Comparison of ENCODE assay signal across 8 mouse cellular contexts in the genomic region with DNA sequence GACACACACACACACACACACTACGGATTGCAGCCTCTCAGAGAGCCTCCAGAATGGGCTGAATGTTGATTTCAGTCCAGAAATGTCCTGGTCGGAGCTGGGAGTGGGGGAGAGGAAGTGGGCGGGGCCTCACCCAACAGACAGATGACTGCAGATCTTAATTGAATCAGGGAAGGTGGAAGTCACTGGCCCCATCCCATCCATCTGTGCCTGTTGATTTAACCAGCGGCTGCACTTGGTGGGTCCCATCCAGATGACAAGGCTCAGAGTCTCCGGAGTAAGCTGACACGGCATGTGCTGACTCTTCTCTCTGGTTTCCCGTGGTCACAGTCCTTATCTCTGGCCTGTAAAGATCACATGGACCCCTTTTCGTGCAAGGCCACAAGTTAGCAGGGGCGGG. TPM values are rescaled to one million over a fixed set of nuclear protein-coding genes. Genes with fewer than 3 reads are reported as not detected.
A peak's percentile ranks its signal among the peaks of the same experiment; 100 is the strongest.
DNase-seq lines count a peak whose midpoint lies in the region; ATAC-seq and TF ChIP-seq lines count a peak whose summit lies in the region.

No protein-coding gene starts in this region.

- DNase-seq in neural tube, embryonic 10.5 days (ENCODE audit: extremely low spot score, low spot score), result peak; percentile 28
- DNase-seq in lung, postnatal 36 days, result peak; percentile 79
- peak; percentile 47 for DNase-seq in thymus, postnatal 0 days (ENCODE audit: low spot score)
- no peak for DNase-seq in layer of hippocampus, adult 9-11 months
- DNase-seq in cerebellum, adult 9-11 months, result no peak

- TF ChIP-seq POLR2A in embryonic fibroblast, embryonic 13.5 days (IDR thresholded peaks at IDR 0.05; ENCODE audit: low read depth, low read length), result peak; percentile 34; the same call in 1 of the 2 replicates

- H3K27ac ChIP-seq in neural tube, embryonic 15.5 days (replicated peaks), result no peak overlapping the region
- H3K27ac ChIP-seq in embryonic fibroblast, embryonic 13.5 days (ENCODE audit: insufficient read depth, low read length), result peak overlapping the region; percentile 72
- H3K27ac ChIP-seq in kidney, embryonic 15.5 days, result peak overlapping the region; percentile 68

- H3K27me3 ChIP-seq in neural tube, embryonic 15.5 days (replicated peaks), result no peaks in the 10 kb centered on the region
- H3K27me3 ChIP-seq in kidney, embryonic 15.5 days, result no peaks in the 10 kb centered on the region

- no peak overlapping the region for H3K9ac ChIP-seq in neural tube, embryonic 15.5 days (replicated peaks)
- no peak overlapping the region for H3K9ac ChIP-seq in kidney, embryonic 15.5 days

- no peaks in the 10 kb centered on the region for H3K36me3 ChIP-seq in neural tube, embryonic 15.5 days
- H3K36me3 ChIP-seq in kidney, embryonic 15.5 days, result no peaks in the 10 kb centered on the region

- no peak overlapping the region for H3K4me3 ChIP-seq in neural tube, embryonic 15.5 days (replicated peaks)
- H3K4me3 ChIP-seq in embryonic fibroblast, embryonic 13.5 days (ENCODE audit: insufficient read depth, low read length), result no peak overlapping the region
- H3K4me3 ChIP-seq in kidney, embryonic 15.5 days (replicated peaks), result peak overlapping the region; percentile 9; the same call in 1 of the 2 replicates

- no peak overlapping the region for H3K4me2 ChIP-seq in neural tube, embryonic 15.5 days
- H3K4me2 ChIP-seq in kidney, embryonic 15.5 days, result peak overlapping the region; percentile 43

- TF ChIP-seq CTCF in embryonic fibroblast, embryonic 13.5 days (IDR thresholded peaks at IDR 0.05; ENCODE audit: borderline replicate concordance, insufficient read depth, low read length), result no peak

- peaks cover 8% of the 10 kb centered on the region for H3K4me1 ChIP-seq in neural tube, embryonic 15.5 days
- H3K4me1 ChIP-seq in embryonic fibroblast, embryonic 13.5 days (ENCODE audit: control insufficient read depth, insufficient read depth, low read length), result peaks cover 20% of the 10 kb centered on the region
- peaks cover 48% of the 10 kb centered on the region for H3K4me1 ChIP-seq in kidney, embryonic 15.5 days

- no peaks in the 10 kb centered on the region for H3K9me3 ChIP-seq in neural tube, embryonic 15.5 days (replicated peaks)
- H3K9me3 ChIP-seq in kidney, embryonic 15.5 days (replicated peaks), result no peaks in the 10 kb centered on the region

- ATAC-seq in neural tube, embryonic 15.5 days (ENCODE audit: low FRiP score), result no peak
- ATAC-seq in kidney, embryonic 15.5 days (replicated peaks; ENCODE audit: low FRiP score), result peak; percentile 85

- 52% methylated on average over 9 of the region's 9 CpGs for WGBS in neural tube, embryonic 15.5 days
- 4% methylated on average over 9 of the region's 9 CpGs for WGBS in kidney, embryonic 15.5 days

RNA-seq across cellular contexts. Expression of gene Taok3, which starts 15.9 kb away (rescaled TPM):
- 63.8 and 67.1 TPM in 2 replicates for polyA plus RNA-seq in neural tube, embryonic 15.5 days (2015; fragmentation: Nextera tagmentation; extraction: Ambion mirVana)
- 25.1 and 33.9 TPM in 2 replicates for polyA plus RNA-seq in embryonic fibroblast, embryonic 13.5 days (2011; ENCODE audit: insufficient read length, low read depth, missing spikeins)
- 16.8 and 17.1 TPM in 2 replicates for polyA plus RNA-seq in kidney, embryonic 15.5 days (2015; fragmentation: Nextera tagmentation; extraction: Ambion mirVana)
- 68.1 and 71.1 TPM in 2 replicates for polyA plus RNA-seq in thymus, postnatal 0 days (2015; fragmentation: Nextera tagmentation; extraction: Ambion mirVana)

RNA-seq across cellular contexts. Expression of gene Suds3, which starts 20.0 kb away (rescaled TPM):
- polyA plus RNA-seq in neural tube, embryonic 15.5 days (2015; fragmentation: Nextera tagmentation; extraction: Ambion mirVana), result 79.4 and 81.9 TPM in 2 replicates
- 55.7 and 72.1 TPM in 2 replicates for polyA plus RNA-seq in embryonic fibroblast, embryonic 13.5 days (2011; ENCODE audit: insufficient read length, low read depth, missing spikeins)
- 78.3 and 78.4 TPM in 2 replicates for polyA plus RNA-seq in kidney, embryonic 15.5 days (2015; fragmentation: Nextera tagmentation; extraction: Ambion mirVana)
- polyA plus RNA-seq in thymus, postnatal 0 days (2015; fragmentation: Nextera tagmentation; extraction: Ambion mirVana), result 66.0 and 69.1 TPM in 2 replicates

Comparison
In these comparisons a context has a peak if more than half of its experiments do, and no peak if none do; other contexts are left out.
1. DNase-seq: peak in neural tube, embryonic 10.5 days (single experiment), lung, postnatal 36 days (single experiment) and thymus, postnatal 0 days (single experiment); none in layer of hippocampus, adult 9-11 months (single experiment) and cerebellum, adult 9-11 months (single experiment).